Mouse (Mus musculus) limb, embryonic 10.5 days (tissue): Measurements from ENCODE around the gene Olfr808. TPM values are rescaled to one million over a fixed set of nuclear protein-coding genes. Genes with fewer than 3 reads are reported as not detected.

Experiments used
- DNase-seq: peaks from one replicate; pipeline ENCODE4 v3.0.0-alpha.2; 2017; ENCODE audit warnings: low spot score
- H3K27ac ChIP-seq: fragments of 300-500 bp; sonication (generic); 2 replicates; pipeline ENCODE4 v1.5.1; 2016; ENCODE audit warnings: mild to moderate bottlenecking
- H3K27me3 ChIP-seq: fragments of 300-500 bp; sonication (generic); 2 replicates; pipeline ENCODE4 v1.6.1; 2016; ENCODE audit warnings: low read depth, mild to moderate bottlenecking; ENCODE audit not compliant: poor library complexity, severe bottlenecking
- H3K36me3 ChIP-seq: fragments of 300-500 bp; sonication (generic); 2 replicates; pipeline ENCODE4 v1.6.1; 2016; ENCODE audit warnings: mild to moderate bottlenecking, moderate library complexity
- H3K4me1 ChIP-seq: fragments of 300-500 bp; sonication (generic); 2 replicates; pipeline ENCODE4 v1.6.1; 2016
- H3K4me3 ChIP-seq: fragments of 300-500 bp; sonication (generic); 2 replicates; pipeline ENCODE4 v1.5.1; 2016; ENCODE audit warnings: mild to moderate bottlenecking, moderate library complexity
- H3K9me3 ChIP-seq: fragments of 300-500 bp; sonication (generic); replicated peaks from 2 replicates; pipeline ENCODE4 v1.6.1; 2016; ENCODE audit warnings: mild to moderate bottlenecking
- WGBS: fragments of 180-500 bp; shearing (Covaris S2); methylation state at CpG from one replicate; pipeline ENCODE4 v1.1.7; 2016; 5-methylcytosine and 5-hydroxymethylcytosine counted together
- microRNA-seq: library from miRNA; unstranded; fragments of <30 nt; microRNA quantifications from one replicate; pipeline ENCODE4, GENCODE M21; 2017
- polyA plus RNA-seq: library from polyadenylated mRNA; unstranded; fragments of >200 nt; fragmentation: Nextera tagmentation; extraction: Ambion mirVana; gene quantifications from 2 replicates; pipeline ENCODE4 v1.2.1, GENCODE M21; 2016

The Olfr808 gene
- polyA plus RNA-seq, result not detected in 2 replicates

DNA sequence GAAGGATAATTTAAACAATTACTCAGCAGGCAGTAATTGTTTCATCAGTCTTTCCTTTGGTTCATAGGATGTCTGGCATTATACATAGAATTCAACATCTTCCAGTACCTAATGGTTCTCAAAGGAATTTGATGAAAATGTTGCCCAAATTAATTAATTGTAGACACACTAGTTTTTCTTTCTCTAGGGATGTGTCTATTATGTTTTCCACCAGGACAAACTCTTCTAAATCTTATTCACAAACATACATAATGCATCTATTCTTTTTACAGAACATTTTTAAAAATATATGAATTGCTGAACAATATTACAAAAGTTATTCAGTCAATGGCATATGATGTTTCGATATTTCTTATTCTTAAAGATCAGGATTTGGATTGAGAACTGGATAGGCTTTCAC is at the start of gene Olfr808:
Gene Olfr808, plus strand, starts transcription at position 301 of the 400 bp plus-strand sequence.
- no peaks in the 10 kb centered on the region for H3K27me3 ChIP-seq
- H3K4me1 ChIP-seq, result no peaks in the 10 kb centered on the region
- no peaks in the 10 kb centered on the region for H3K9me3 ChIP-seq
- WGBS, result 93% methylated on average over 1 of the region's 1 CpGs
- no peak for DNase-seq
- no peak within 1 kb of the TSS for H3K4me3 ChIP-seq
- H3K36me3 ChIP-seq, result no peaks in the 10 kb centered on the region
- no peak within 1 kb of the TSS for H3K27ac ChIP-seq

DNA sequence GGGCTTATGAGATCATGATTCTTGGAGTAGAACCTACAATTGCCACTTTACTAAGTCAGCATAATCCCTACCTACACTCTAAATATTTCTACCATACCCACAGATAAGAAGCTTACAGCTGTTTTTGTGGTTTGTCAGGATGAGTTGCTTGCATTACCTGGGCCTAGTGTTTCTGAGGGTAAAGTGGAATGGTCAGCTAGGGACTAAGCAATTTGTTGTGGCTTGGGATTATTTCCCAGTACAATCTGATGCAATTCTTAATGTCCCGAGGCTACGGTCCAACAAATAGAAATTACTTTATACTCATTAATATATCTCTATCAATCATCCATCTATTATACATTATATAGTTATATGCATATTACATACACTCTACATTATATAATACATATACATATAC is 36.0 kb upstream of the Olfr808 start, which contains the start of gene Olfr805:
Gene Olfr805, minus strand, starts transcription at position 101 of the 400 bp plus-strand sequence.
- WGBS, result 98% methylated on average over 2 of the region's 2 CpGs
- H3K9me3 ChIP-seq, result no peaks in the 10 kb centered on the region
- H3K36me3 ChIP-seq, result no peaks in the 10 kb centered on the region
- no peaks in the 10 kb centered on the region for H3K27me3 ChIP-seq
- no peak within 1 kb of the TSS for H3K27ac ChIP-seq
- no peak within 1 kb of the TSS for H3K4me3 ChIP-seq
- DNase-seq, result no peak
- H3K4me1 ChIP-seq, result no peaks in the 10 kb centered on the region

DNA sequence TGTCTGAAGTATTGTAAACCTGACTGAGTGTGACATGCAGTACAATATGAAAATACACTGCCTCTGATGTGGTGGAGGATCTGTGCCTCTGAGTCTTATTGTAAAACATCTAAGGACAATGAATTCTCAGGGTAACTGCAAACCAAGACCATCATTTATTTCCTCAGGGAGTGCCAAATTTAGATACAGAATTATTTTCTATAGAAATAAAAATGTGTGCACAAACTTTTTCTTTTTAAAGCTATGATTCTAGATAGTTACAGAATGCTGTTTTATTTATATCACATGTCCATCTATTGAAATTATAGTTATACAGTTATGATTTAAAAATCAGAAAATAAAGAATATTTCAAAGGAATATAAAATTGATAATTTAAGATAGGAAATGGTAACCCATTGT is 23.5 kb upstream of the Olfr808 start, which contains the start of gene Olfr806:
Gene Olfr806, minus strand, starts transcription at position 101 of the 400 bp plus-strand sequence.
- no peaks in the 10 kb centered on the region for H3K36me3 ChIP-seq
- no peaks in the 10 kb centered on the region for H3K27me3 ChIP-seq
- no peak within 1 kb of the TSS for H3K27ac ChIP-seq
- no peaks in the 10 kb centered on the region for H3K4me1 ChIP-seq
- no peak for DNase-seq
- H3K9me3 ChIP-seq, result no peaks in the 10 kb centered on the region
- H3K4me3 ChIP-seq, result no peak within 1 kb of the TSS

DNA sequence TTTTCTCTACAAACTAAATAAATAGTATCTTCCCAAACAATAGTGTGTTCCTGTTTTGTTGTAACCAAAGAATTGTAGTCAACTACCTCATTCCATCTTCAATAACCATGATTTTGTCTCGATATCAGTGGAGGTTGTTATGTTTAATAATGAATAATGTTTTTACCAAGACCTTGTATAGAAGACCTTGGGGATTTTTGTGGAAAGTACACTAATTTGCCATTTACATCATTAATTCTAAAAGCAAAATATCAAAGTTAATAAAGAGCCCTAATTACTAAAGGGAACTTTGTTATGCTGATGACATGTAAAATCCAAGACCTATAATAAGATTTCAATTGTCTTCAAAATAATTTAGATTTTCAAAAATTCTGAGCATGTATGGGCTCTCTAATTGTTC is 7.6 kb upstream of the Olfr808 start, which contains the start of gene Olfr807:
Gene Olfr807, minus strand, starts transcription at position 101 of the 400 bp plus-strand sequence.
- Histone ChIP-seq H3K27me3 (no peaks in the 10 kb centered on the region), H3K4me3 (no peak within 1 kb of the TSS), H3K4me1 (no peaks in the 10 kb centered on the region), H3K9me3 (no peaks in the 10 kb centered on the region), H3K36me3 (no peaks in the 10 kb centered on the region), H3K27ac (no peak within 1 kb of the TSS)
- 91% methylated on average over 1 of the region's 1 CpGs for WGBS
- DNase-seq, result no peak

DNA sequence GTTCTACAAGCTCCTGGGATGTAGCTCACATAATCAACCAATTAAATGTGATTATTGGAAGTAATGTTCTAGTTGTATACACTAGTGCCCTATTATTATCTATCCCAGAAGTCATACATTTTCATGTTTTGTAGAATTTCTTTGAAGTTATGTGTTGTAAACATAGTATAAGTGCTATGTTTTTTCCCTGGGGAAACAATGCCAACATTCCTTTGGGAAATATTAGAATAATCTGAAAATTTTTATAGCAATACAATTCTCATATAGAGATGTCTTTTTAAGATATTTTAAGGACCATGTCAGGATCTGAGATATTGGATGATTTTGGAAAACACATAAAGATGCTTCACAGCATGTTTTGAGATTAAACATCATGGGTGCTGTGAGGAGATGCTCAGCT is 9.1 kb downstream of the Olfr808 start, which contains the start of gene Olfr809:
Gene Olfr809, plus strand, starts transcription at position 301 of the 400 bp plus-strand sequence.
- no peaks in the 10 kb centered on the region for H3K4me1 ChIP-seq
- no peaks in the 10 kb centered on the region for H3K9me3 ChIP-seq
- H3K4me3 ChIP-seq, result no peak within 1 kb of the TSS
- DNase-seq, result no peak
- no peaks in the 10 kb centered on the region for H3K27me3 ChIP-seq
- H3K36me3 ChIP-seq, result no peaks in the 10 kb centered on the region
- no peak within 1 kb of the TSS for H3K27ac ChIP-seq

DNA sequence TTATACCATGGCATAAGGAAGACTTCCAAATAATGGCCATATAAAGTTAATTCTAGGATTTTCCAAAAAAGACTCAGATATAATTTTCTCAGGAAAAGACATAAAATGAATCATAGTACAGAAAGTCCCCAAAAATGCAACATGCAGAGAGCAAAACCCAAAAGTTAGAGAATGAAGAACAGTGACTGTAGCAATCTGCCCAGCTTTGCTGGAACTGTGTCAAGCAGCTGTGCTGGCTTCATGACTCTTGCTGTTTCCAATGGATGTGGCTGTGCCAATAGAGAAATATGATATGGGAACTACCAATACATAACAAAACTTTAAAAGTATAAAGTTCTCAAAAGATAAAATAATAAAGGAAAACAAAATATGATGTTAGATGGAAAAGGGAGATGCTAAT is 12.8 kb downstream of the Olfr808 start:
- Histone ChIP-seq H3K27me3 (no peaks in the 10 kb centered on the region), H3K9me3 (no peaks in the 10 kb centered on the region), H3K36me3 (no peaks in the 10 kb centered on the region), H3K27ac (no peak overlapping the region), H3K4me3 (no peak overlapping the region), H3K4me1 (no peaks in the 10 kb centered on the region)
- DNase-seq, result no peak

DNA sequence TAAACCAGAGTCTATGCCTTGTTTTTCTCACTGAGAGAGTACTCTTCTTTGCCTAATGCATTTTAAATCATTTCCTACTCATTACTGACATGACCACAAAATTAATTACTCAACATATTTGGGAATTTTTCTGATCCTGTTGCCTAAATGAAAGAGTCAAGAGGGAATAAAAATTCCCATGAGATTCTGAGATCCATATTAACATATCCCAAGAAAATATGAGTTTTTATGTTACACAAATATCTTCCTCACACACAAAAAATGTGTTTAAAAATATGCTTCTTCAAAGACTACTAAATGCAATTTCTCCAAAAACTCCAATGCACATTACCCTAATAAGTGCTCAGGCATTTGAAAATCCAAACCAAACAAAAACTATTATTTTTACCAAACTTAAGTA is 29.5 kb downstream of the Olfr808 start, which contains the start of gene Olfr810:
Gene Olfr810, minus strand, starts transcription at position 101 of the 400 bp plus-strand sequence.
- Histone ChIP-seq H3K27ac (no peak within 1 kb of the TSS), H3K36me3 (no peaks in the 10 kb centered on the region), H3K4me3 (no peak within 1 kb of the TSS), H3K27me3 (no peaks in the 10 kb centered on the region), H3K4me1 (no peaks in the 10 kb centered on the region), H3K9me3 (no peaks in the 10 kb centered on the region)
- DNase-seq, result no peak

DNA sequence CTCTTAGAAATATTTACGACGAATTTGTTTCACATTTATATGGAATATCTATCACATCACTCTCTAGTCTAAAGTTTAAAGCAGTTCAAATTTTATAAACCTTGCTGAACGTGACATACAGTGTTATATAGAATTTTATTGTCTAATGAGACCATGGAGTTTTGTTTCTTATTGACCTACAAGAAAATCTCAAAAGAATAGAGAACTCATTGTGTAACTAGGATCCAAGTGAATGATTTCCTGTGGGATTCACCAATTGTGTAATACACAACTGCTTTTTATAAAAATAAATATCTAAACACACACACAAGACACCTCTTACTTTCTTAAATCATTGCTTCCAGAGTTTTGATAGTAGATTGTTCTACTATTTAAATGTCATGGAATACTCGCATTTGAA is 39.0 kb downstream of the Olfr808 start, which contains the start of gene Olfr811:
Gene Olfr811, minus strand, starts transcription at position 101 of the 400 bp plus-strand sequence.
- no peaks in the 10 kb centered on the region for H3K4me1 ChIP-seq
- H3K27me3 ChIP-seq, result no peaks in the 10 kb centered on the region
- no peaks in the 10 kb centered on the region for H3K9me3 ChIP-seq
- H3K36me3 ChIP-seq, result no peaks in the 10 kb centered on the region
- DNase-seq, result no peak
- 90% methylated on average over 4 of the region's 4 CpGs for WGBS
- no peak within 1 kb of the TSS for H3K27ac ChIP-seq
- H3K4me3 ChIP-seq, result no peak within 1 kb of the TSS

Small RNAs within 50 kb of the gene (microRNA-seq; reads per million reads assigned to microRNA genes)
- not detected for gene Gm24485

Other genes starting within 250 kb of the Olfr808 start
- not detected in 2 replicates for gene Olfr791, start 243.7 kb upstream of the Olfr808 start, polyA plus RNA-seq
- gene Olfr792, start 226.3 kb upstream of the Olfr808 start, polyA plus RNA-seq, result not detected in 2 replicates
- not detected in 2 replicates for gene Olfr794, start 197.8 kb upstream of the Olfr808 start, polyA plus RNA-seq
- not detected in 2 replicates for gene Olfr796, start 152.9 kb upstream of the Olfr808 start, polyA plus RNA-seq
- gene Olfr798, start 137.5 kb upstream of the Olfr808 start, polyA plus RNA-seq, result not detected in 2 replicates
- not detected in 2 replicates for gene Olfr799, start 128.0 kb upstream of the Olfr808 start, polyA plus RNA-seq
- not detected in 2 replicates for gene Olfr800, start 107.8 kb upstream of the Olfr808 start, polyA plus RNA-seq
- gene Olfr801, start 91.6 kb upstream of the Olfr808 start, polyA plus RNA-seq, result not detected in 2 replicates
- 0.03 TPM in 1 of 2 replicates, not detected in the other for gene Olfr802, start 77.3 kb upstream of the Olfr808 start, polyA plus RNA-seq
- gene Olfr803, start 71.2 kb upstream of the Olfr808 start, polyA plus RNA-seq, result not detected in 2 replicates
- gene Olfr804, start 62.3 kb upstream of the Olfr808 start, polyA plus RNA-seq, result not detected in 2 replicates
- not detected in 2 replicates for gene Olfr805, start 36.1 kb upstream of the Olfr808 start, polyA plus RNA-seq
- gene Olfr806, start 23.6 kb upstream of the Olfr808 start, polyA plus RNA-seq, result not detected in 2 replicates
- not detected in 2 replicates for gene Olfr807, start 7.7 kb upstream of the Olfr808 start, polyA plus RNA-seq
- not detected in 2 replicates for gene Olfr809, start 9.2 kb downstream of the Olfr808 start, polyA plus RNA-seq
- not detected in 2 replicates for gene Olfr810, start 29.4 kb downstream of the Olfr808 start, polyA plus RNA-seq
- not detected in 2 replicates for gene Olfr811, start 38.9 kb downstream of the Olfr808 start, polyA plus RNA-seq
- not detected in 2 replicates for gene Olfr812, start 80.6 kb downstream of the Olfr808 start, polyA plus RNA-seq
- not detected in 2 replicates for gene Olfr813, start 89.9 kb downstream of the Olfr808 start, polyA plus RNA-seq
- not detected in 2 replicates for gene Olfr814, start 114.4 kb downstream of the Olfr808 start, polyA plus RNA-seq
- gene Olfr815, start 140.4 kb downstream of the Olfr808 start, polyA plus RNA-seq, result not detected in 2 replicates
- not detected in 2 replicates for gene Olfr816, start 150.1 kb downstream of the Olfr808 start, polyA plus RNA-seq
- not detected in 2 replicates for gene Olfr818, start 183.6 kb downstream of the Olfr808 start, polyA plus RNA-seq
- gene Olfr819, start 201.8 kb downstream of the Olfr808 start, polyA plus RNA-seq, result not detected in 2 replicates
- gene Olfr247, start 210.7 kb downstream of the Olfr808 start, polyA plus RNA-seq, result not detected in 2 replicates
- not detected in 2 replicates for gene Gm10310, start 219.6 kb downstream of the Olfr808 start, polyA plus RNA-seq
- gene Olfr820, start 247.1 kb downstream of the Olfr808 start, polyA plus RNA-seq, result not detected in 2 replicates